Mouse (Mus musculus) liver, postnatal 0 days (tissue): ENCODE measurements at regions not wholly inside any gene's neighbourhood (a gene's known extent, or its start where the extent isn't known, plus 50 kb on each side); places are given as distances from the start of the nearest gene placed in this dataset.
A peak's percentile ranks its signal among the peaks of the same experiment; 100 is the strongest.

Experiments
- ATAC-seq: fragments of 200-750 bp; cut with Nextera tagmentation; 2 replicates; pipeline ENCODE4 v1.8.0; 2017; ENCODE audit warnings: mild to moderate bottlenecking, moderate library complexity
- DNase-seq: peaks from one replicate; pipeline ENCODE4 v3.0.0-alpha.2; 2016
- H3K27ac ChIP-seq: fragments of 300-500 bp; sonication (generic); 2 replicates; pipeline ENCODE4 v1.5.1; 2014; ENCODE audit warnings: antibody characterized with exemption, moderate library complexity, mild to moderate bottlenecking, low read depth
- H3K27me3 ChIP-seq: fragments of 300-500 bp; sonication (generic); 2 replicates; pipeline ENCODE4 v1.6.1; 2014; ENCODE audit warnings: low read length, control low read depth, mixed read lengths; ENCODE audit not compliant: insufficient read depth
- H3K36me3 ChIP-seq: fragments of 300-500 bp; sonication (generic); replicated peaks from 2 replicates; pipeline ENCODE4 v1.6.1; 2014; ENCODE audit warnings: mild to moderate bottlenecking, control low read depth, low read length, moderate library complexity, mixed read lengths; ENCODE audit not compliant: insufficient read depth
- H3K4me1 ChIP-seq: fragments of 300-500 bp; sonication (generic); 2 replicates; pipeline ENCODE4 v1.6.1; 2014; ENCODE audit warnings: antibody characterized with exemption, mild to moderate bottlenecking, control low read depth; ENCODE audit not compliant: insufficient read depth
- H3K4me2 ChIP-seq: fragments of 300-500 bp; sonication (generic); 2 replicates; pipeline ENCODE4 v1.6.1; 2014; ENCODE audit warnings: low read depth, mild to moderate bottlenecking, low read length, moderate library complexity, mixed read lengths
- H3K4me3 ChIP-seq: fragments of 300-500 bp; sonication (generic); 2 replicates; pipeline ENCODE4 v1.5.1; 2014; ENCODE audit warnings: low read depth, low read length
- H3K9ac ChIP-seq: fragments of 300-500 bp; sonication (generic); replicated peaks from 2 replicates; pipeline ENCODE4 v1.6.1; 2014; ENCODE audit warnings: mild to moderate bottlenecking, moderate library complexity
- H3K9me3 ChIP-seq: fragments of 300-500 bp; sonication (generic); 2 replicates; pipeline ENCODE4 v1.6.1; 2016; ENCODE audit warnings: mild to moderate bottlenecking, control low read depth, low read length, mixed read lengths
- CTCF ChIP-seq: sonication (generic); IDR thresholded peaks from 2 replicates; pipeline ENCODE4 v1.5.1; 2016; ENCODE audit warnings: antibody characterized with exemption, low read depth
- EP300 ChIP-seq: IDR thresholded peaks from 2 replicates; pipeline ENCODE4 v1.6.1; 2016; ENCODE audit warnings: antibody characterized with exemption, low read depth, mild to moderate bottlenecking
- WGBS: fragments of 180-500 bp; shearing (Covaris S2); extraction: QIAGEN DNeasy Blood & Tissue Kit; methylation state at CpG from one replicate; pipeline ENCODE4 v1.1.7; 2014; ENCODE audit not compliant: insufficient replicate concordance; 5-methylcytosine and 5-hydroxymethylcytosine counted together

DNA sequence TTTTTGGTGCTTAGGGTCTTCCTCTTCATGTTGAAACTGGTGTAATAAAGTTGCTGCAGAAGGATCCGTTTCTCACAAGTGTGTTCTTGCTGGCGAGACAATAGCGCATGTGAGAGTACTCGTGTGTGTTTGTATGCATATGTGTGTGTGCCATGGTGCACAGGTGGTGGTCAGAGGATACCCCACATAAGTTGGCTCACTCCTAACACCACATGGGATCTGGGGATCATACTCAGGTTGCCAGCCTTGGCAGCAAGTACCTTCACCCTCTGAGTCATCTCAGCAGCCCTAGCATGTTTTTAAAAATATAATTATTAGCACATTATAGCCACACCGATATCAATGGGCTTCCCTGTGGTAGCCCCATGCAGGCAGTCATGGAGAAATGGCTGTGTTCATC, 97.6 kb downstream of the 4931417E11Rik start:
- Histone ChIP-seq H3K4me1 (no peaks in the 10 kb centered on the region), H3K27ac (no peak overlapping the region), H3K27me3 (0 out of 2 replicates have a peak, but pooled peaks cover 10% of the 10 kb centered on the region), H3K9me3 (no peaks in the 10 kb centered on the region), H3K4me2 (no peak overlapping the region), H3K36me3 (no peaks in the 10 kb centered on the region), H3K4me3 (no peak overlapping the region), H3K9ac (no peak overlapping the region)
- TF ChIP-seq CTCF (no peak), EP300 (no peak)
- ATAC-seq, result no peak
- WGBS, result 85% methylated on average over 5 of the region's 5 CpGs
- no peak for DNase-seq

GRCm38 (mm10) chr6:73370901-73371300, 98.6 kb downstream of the 4931417E11Rik start:
- H3K4me2 ChIP-seq, result no peak overlapping the region
- 77% methylated on average over 4 of the region's 4 CpGs for WGBS
- H3K4me1 ChIP-seq, result no peaks in the 10 kb centered on the region
- H3K9ac ChIP-seq, result no peak overlapping the region
- H3K27me3 ChIP-seq, result 0 out of 2 replicates have a peak, but pooled peaks cover 10% of the 10 kb centered on the region
- H3K9me3 ChIP-seq, result no peaks in the 10 kb centered on the region
- no peak for ATAC-seq
- TF ChIP-seq CTCF, result no peak
- no peak for TF ChIP-seq EP300
- DNase-seq, result no peak
- H3K36me3 ChIP-seq, result no peaks in the 10 kb centered on the region
- H3K27ac ChIP-seq, result no peak overlapping the region
- H3K4me3 ChIP-seq, result no peak overlapping the region

GRCm38 (mm10) chr6:73368836-73369141, 100.7 kb downstream of the 4931417E11Rik start:
- 28% methylated on average over 6 of the region's 6 CpGs for WGBS
- Histone ChIP-seq H3K27me3 (0 out of 2 replicates have a peak, but pooled peaks cover 10% of the 10 kb centered on the region), H3K4me1 (no peaks in the 10 kb centered on the region), H3K4me2 (no peak overlapping the region), H3K9me3 (no peaks in the 10 kb centered on the region), H3K36me3 (no peaks in the 10 kb centered on the region), H3K27ac (no peak overlapping the region), H3K9ac (no peak overlapping the region), H3K4me3 (no peak overlapping the region)
- ATAC-seq (no peak), DNase-seq (no peak)
- TF ChIP-seq EP300 (no peak), CTCF (no peak)

DNA sequence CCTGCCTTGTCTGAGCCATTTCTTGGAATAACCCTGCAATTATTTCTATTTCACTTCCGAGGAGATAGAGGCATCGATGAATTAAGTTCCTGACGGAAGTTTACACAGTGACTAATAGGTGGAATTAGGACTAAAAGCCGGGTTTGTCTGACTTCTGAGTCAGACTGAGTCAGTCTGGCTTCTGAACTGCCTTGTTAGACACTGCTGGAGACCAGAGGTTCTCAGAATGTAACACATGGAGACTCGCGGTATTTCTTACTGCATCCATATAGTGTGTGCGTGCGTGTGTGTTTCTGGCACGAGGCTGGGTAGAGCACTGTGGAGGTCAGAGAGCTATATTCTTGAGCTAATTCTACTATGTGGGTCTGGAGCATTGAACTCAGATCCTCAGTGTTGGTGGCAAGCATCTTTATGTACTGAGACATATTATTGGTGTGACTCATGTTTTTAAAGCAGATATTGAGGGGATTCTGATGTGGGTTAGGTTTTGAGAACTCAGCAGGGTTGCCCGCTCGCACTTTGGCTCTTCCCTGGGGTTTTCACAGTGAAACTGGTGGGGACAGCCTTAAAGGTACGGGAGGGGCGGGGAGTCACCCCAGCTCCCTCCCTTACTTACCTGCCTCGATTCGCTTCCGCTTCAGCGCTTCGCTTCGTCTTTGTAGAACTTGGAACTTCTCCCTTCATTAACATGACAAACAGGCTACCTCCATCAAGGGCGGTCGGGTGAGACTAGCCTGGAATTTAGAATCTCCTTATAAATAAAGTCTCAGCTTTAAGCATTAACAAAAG, 101.2 kb downstream of the 4931417E11Rik start:
- DNase-seq, result no peak
- no peak overlapping the region for H3K9ac ChIP-seq
- WGBS, result 12% methylated on average over 21 of the region's 21 CpGs
- no peak overlapping the region for H3K4me3 ChIP-seq
- H3K27ac ChIP-seq, result no peak overlapping the region
- H3K36me3 ChIP-seq, result no peaks in the 10 kb centered on the region
- H3K27me3 ChIP-seq, result 0 out of 2 replicates have a peak, but pooled peaks cover 10% of the 10 kb centered on the region
- no peaks in the 10 kb centered on the region for H3K4me1 ChIP-seq
- H3K9me3 ChIP-seq, result no peaks in the 10 kb centered on the region
- TF ChIP-seq EP300, result no peak
- TF ChIP-seq CTCF, result no peak
- ATAC-seq, result no peak
- no peak overlapping the region; the same call in 1 of the 2 replicates for H3K4me2 ChIP-seq

DNA sequence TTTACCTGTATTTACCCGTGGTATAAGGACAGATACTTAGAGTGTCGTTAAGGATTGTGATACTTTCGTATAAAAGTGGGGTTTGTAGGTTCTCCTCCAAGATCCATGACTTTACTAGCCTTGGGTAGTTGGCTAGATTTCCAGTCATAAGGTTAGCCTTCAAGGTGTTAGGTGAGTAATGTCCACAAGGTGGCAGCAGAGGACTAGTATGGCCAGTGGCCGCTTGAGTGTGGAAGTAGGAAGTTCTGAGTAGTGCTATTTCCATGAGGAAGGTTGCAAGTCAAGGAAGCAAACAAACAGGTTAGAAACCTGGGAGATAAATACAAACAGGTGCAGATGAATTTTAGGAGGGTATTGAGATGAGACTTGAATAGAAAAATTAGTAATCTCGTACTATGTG, 101.9 kb downstream of the 4931417E11Rik start:
- DNase-seq (peak; percentile 63), ATAC-seq (peak; percentile 25; the same call in 1 of the 2 replicates)
- Histone ChIP-seq H3K36me3 (no peaks in the 10 kb centered on the region), H3K9ac (no peak overlapping the region), H3K27ac (no peak overlapping the region), H3K4me3 (no peak overlapping the region), H3K4me1 (no peaks in the 10 kb centered on the region), H3K9me3 (no peaks in the 10 kb centered on the region), H3K27me3 (0 out of 2 replicates have a peak, but pooled peaks cover 10% of the 10 kb centered on the region), H3K4me2 (no peak overlapping the region)
- no peak for TF ChIP-seq EP300
- peak; percentile 92 for TF ChIP-seq CTCF
- WGBS, result 3% methylated on average over 5 of the region's 5 CpGs

GRCm38 (mm10) chr6:73366626-73367025, 102.8 kb downstream of the 4931417E11Rik start:
- Histone ChIP-seq H3K4me2 (no peak overlapping the region), H3K36me3 (no peaks in the 10 kb centered on the region), H3K4me3 (no peak overlapping the region), H3K27me3 (0 out of 2 replicates have a peak, but pooled peaks cover 10% of the 10 kb centered on the region), H3K9ac (no peak overlapping the region), H3K27ac (no peak overlapping the region), H3K4me1 (no peaks in the 10 kb centered on the region), H3K9me3 (no peaks in the 10 kb centered on the region)
- TF ChIP-seq CTCF (no peak), EP300 (no peak)
- no peak for ATAC-seq
- WGBS, result 78% methylated on average over 2 of the region's 2 CpGs
- DNase-seq, result no peak
